Mouse (Mus musculus): Measurements from ENCODE around the gene Micall2.

DNA sequence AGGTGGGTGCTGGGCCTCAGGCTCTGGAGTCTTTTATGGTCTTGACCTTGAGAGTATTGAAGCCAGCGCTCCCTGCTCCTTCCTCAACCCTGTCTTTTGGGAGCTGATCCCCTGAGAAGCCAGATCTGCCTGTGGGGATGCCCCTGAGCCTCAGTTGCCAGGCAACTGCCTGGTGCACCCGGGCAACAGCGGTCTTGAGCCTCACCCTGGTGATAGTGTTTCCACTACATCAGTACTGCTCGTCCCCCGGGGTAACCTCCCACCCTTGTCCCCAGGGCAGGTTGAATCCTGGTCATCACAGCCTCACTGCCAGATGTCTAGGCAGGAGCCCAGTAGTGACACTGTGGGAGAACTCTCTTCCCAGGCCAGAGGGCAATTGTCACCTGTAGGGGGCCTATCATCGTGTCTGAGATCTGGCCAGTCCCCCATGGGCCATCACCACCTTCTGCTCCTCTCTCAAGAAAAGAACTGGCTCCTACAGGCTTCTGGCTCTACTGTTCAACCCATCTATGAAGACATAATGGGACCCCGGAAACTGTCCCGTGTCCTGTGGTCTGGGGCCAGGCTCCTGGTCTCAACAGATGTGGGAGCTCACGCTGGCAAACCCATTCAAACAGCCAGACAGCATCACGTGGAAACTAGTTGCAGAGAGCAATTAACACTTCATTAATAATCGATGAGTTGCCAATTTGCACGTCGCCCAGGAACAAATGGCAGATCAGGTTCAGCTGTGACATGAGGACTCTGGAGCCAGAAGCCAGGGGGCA is 61.0 kb downstream of the Micall2 start:
- TF ChIP-seq CTCF (IDR thresholded peaks at IDR 0.05; ENCODE audit: low read depth, low read length) (no peak), POLR2A (IDR thresholded peaks at IDR 0.05; ENCODE audit: borderline replicate concordance, low read depth, low read length) (no peak)
